Mouse (Mus musculus): ENCODE results near the gene Npw. TPM values are rescaled to one million over a fixed set of nuclear protein-coding genes. Genes with fewer than 3 reads are reported as not detected.

Npw gene
- polyA plus RNA-seq, 1 experiment from 2014 or later, result not detected

- H3K9ac ChIP-seq (replicated peaks), result no peak overlapping the region
- ATAC-seq, result no peak
Observed at GRCm38 (mm10) chr17:24699473-24699872, 41.2 kb upstream of the Npw start.

GRCm38 (mm10) chr17:24698715-24699114 lies 40.5 kb upstream of the Npw start:
- Histone ChIP-seq H3K9me3 (ENCODE audit: low read length) (no peaks in the 10 kb centered on the region), H3K27ac (ENCODE audit: low read depth) (no peak overlapping the region), H3K9ac (replicated peaks) (no peak overlapping the region), H3K4me1 (ENCODE audit: insufficient read depth) (peaks cover 18% of the 10 kb centered on the region), H3K27me3 (ENCODE audit: insufficient read depth, low read length) (no peaks in the 10 kb centered on the region), H3K4me3 (ENCODE audit: low read depth, low read length) (no peak overlapping the region), H3K36me3 (replicated peaks; ENCODE audit: insufficient read depth, low read length) (peaks cover 30% of the 10 kb centered on the region), H3K4me2 (ENCODE audit: low read depth, low read length) (no peak overlapping the region)
- TF ChIP-seq EP300 (IDR thresholded peaks at IDR 0.05; ENCODE audit: low read depth) (no peak), CTCF (IDR thresholded peaks at IDR 0.05; ENCODE audit: low read depth) (no peak)
- DNase-seq (no peak), ATAC-seq (no peak)
- 71% methylated on average over 9 of the region's 9 CpGs for WGBS (ENCODE audit: insufficient replicate concordance)

More at GRCm38 (mm10) chr17:24699473-24699872, 41.2 kb upstream of the Npw start:
- no peak overlapping the region for H3K4me2 ChIP-seq (ENCODE audit: low read depth, low read length)
- H3K36me3 ChIP-seq (replicated peaks; ENCODE audit: insufficient read depth, low read length), result peaks cover 32% of the 10 kb centered on the region
- 86% methylated on average over 2 of the region's 2 CpGs for WGBS (ENCODE audit: insufficient replicate concordance)
- no peaks in the 10 kb centered on the region for H3K27me3 ChIP-seq (ENCODE audit: insufficient read depth, low read length)
- H3K4me3 ChIP-seq (ENCODE audit: low read depth, low read length), result no peak overlapping the region
- no peak for TF ChIP-seq EP300 (IDR thresholded peaks at IDR 0.05; ENCODE audit: low read depth)
- no peak for TF ChIP-seq CTCF (IDR thresholded peaks at IDR 0.05; ENCODE audit: low read depth)
- H3K27ac ChIP-seq (ENCODE audit: low read depth), result no peak overlapping the region
- no peaks in the 10 kb centered on the region for H3K9me3 ChIP-seq (ENCODE audit: low read length)
- H3K4me1 ChIP-seq (ENCODE audit: insufficient read depth), result peaks cover 18% of the 10 kb centered on the region
- no peak for DNase-seq

- H3K36me3 ChIP-seq (replicated peaks; ENCODE audit: insufficient read depth, low read length), result peaks cover 33% of the 10 kb centered on the region
- H3K4me2 ChIP-seq (ENCODE audit: low read depth, low read length), result no peak overlapping the region
- no peak for TF ChIP-seq EP300 (IDR thresholded peaks at IDR 0.05; ENCODE audit: low read depth)
- no peak for TF ChIP-seq CTCF (IDR thresholded peaks at IDR 0.05; ENCODE audit: low read depth)
- ATAC-seq (no peak), DNase-seq (no peak)
- H3K9ac ChIP-seq (replicated peaks), result no peak overlapping the region
- no peak overlapping the region for H3K27ac ChIP-seq (ENCODE audit: low read depth)
- no peaks in the 10 kb centered on the region for H3K27me3 ChIP-seq (ENCODE audit: insufficient read depth, low read length)
- H3K9me3 ChIP-seq (ENCODE audit: low read length), result no peaks in the 10 kb centered on the region
- no peak overlapping the region for H3K4me3 ChIP-seq (ENCODE audit: low read depth, low read length)
- WGBS (ENCODE audit: insufficient replicate concordance), result 32% methylated on average over 5 of the region's 5 CpGs
- H3K4me1 ChIP-seq (ENCODE audit: insufficient read depth), result peaks cover 18% of the 10 kb centered on the region
Observed at GRCm38 (mm10) chr17:24697985-24698384, 39.7 kb upstream of the Npw start.

GRCm38 (mm10) chr17:24696011-24696697 lies 37.9 kb upstream of the Npw start, which contains the start of the genes Gfer and Noxo1:
Gfer (minus strand) TSS chr17:24696156.
Noxo1 (plus strand) TSS chr17:24696234.
- peak; percentile 93 for ATAC-seq
- peak within 1 kb of the TSS; percentile 96 for H3K4me2 ChIP-seq (ENCODE audit: low read depth, low read length)
- DNase-seq, result peak; percentile 94
- peak within 1 kb of the TSS; percentile 92 for H3K27ac ChIP-seq (ENCODE audit: low read depth)
- peaks cover 18% of the 10 kb centered on the region for H3K4me1 ChIP-seq (ENCODE audit: insufficient read depth)
- peak within 1 kb of the TSS; percentile 87 for H3K9ac ChIP-seq (replicated peaks)
- H3K27me3 ChIP-seq (ENCODE audit: insufficient read depth, low read length), result 0 out of 2 replicates have a peak, but pooled peaks cover under 1% of the 10 kb centered on the region
- WGBS (ENCODE audit: insufficient replicate concordance), result 2% methylated on average over 55 of the region's 76 CpGs
- peak within 1 kb of the TSS; percentile 93 for H3K4me3 ChIP-seq (ENCODE audit: low read depth, low read length)
- no peaks in the 10 kb centered on the region for H3K9me3 ChIP-seq (ENCODE audit: low read length)
- TF ChIP-seq EP300 (IDR thresholded peaks at IDR 0.05; ENCODE audit: low read depth), result no peak
- peak; percentile 35 for TF ChIP-seq CTCF (IDR thresholded peaks at IDR 0.05; ENCODE audit: low read depth)
- H3K36me3 ChIP-seq (replicated peaks; ENCODE audit: insufficient read depth, low read length), result peaks cover 29% of the 10 kb centered on the region

- peak; percentile 42 for DNase-seq
- Histone ChIP-seq H3K4me2 (ENCODE audit: low read depth, low read length) (peak overlapping the region; percentile 96), H3K27me3 (ENCODE audit: insufficient read depth, low read length) (peaks cover 8% of the 10 kb centered on the region), H3K4me3 (ENCODE audit: low read depth, low read length) (peak overlapping the region; percentile 93), H3K4me1 (ENCODE audit: insufficient read depth) (peaks cover 18% of the 10 kb centered on the region), H3K9ac (replicated peaks) (peak overlapping the region; percentile 87), H3K36me3 (replicated peaks; ENCODE audit: insufficient read depth, low read length) (peaks cover 22% of the 10 kb centered on the region), H3K9me3 (ENCODE audit: low read length) (no peaks in the 10 kb centered on the region), H3K27ac (ENCODE audit: low read depth) (peak overlapping the region; percentile 92)
- TF ChIP-seq CTCF (IDR thresholded peaks at IDR 0.05; ENCODE audit: low read depth) (no peak), EP300 (IDR thresholded peaks at IDR 0.05; ENCODE audit: low read depth) (0 out of 2 replicates have a peak, but pooled peaks have one; percentile 9)
- WGBS (ENCODE audit: insufficient replicate concordance), result 10% methylated on average over 43 of the region's 51 CpGs
- ATAC-seq, result peak; percentile 46
Observed at GRCm38 (mm10) chr17:24695326-24696010, 37.2 kb upstream of the Npw start.

- WGBS (ENCODE audit: insufficient replicate concordance), result 56% methylated on average over 5 of the region's 5 CpGs
- H3K4me1 ChIP-seq (ENCODE audit: insufficient read depth), result peaks cover 25% of the 10 kb centered on the region
- no peak for ATAC-seq
- no peaks in the 10 kb centered on the region for H3K9me3 ChIP-seq (ENCODE audit: low read length)
- H3K9ac ChIP-seq (replicated peaks), result no peak overlapping the region
- TF ChIP-seq CTCF (IDR thresholded peaks at IDR 0.05; ENCODE audit: low read depth), result no peak
- TF ChIP-seq EP300 (IDR thresholded peaks at IDR 0.05; ENCODE audit: low read depth), result no peak
- DNase-seq, result no peak
- H3K4me3 ChIP-seq (ENCODE audit: low read depth, low read length), result no peak overlapping the region
- H3K27ac ChIP-seq (ENCODE audit: low read depth), result no peak overlapping the region
- H3K27me3 ChIP-seq (ENCODE audit: insufficient read depth, low read length), result peaks cover 38% of the 10 kb centered on the region
- H3K4me2 ChIP-seq (ENCODE audit: low read depth, low read length), result no peak overlapping the region
- peaks cover 15% of the 10 kb centered on the region; the same call in 1 of the 2 replicates for H3K36me3 ChIP-seq (replicated peaks; ENCODE audit: insufficient read depth, low read length)
Observed at GRCm38 (mm10) chr17:24692385-24692784, 34.1 kb upstream of the Npw start.

Measured in liver, postnatal 0 days (tissue).